Mouse (Mus musculus): ENCODE results near the gene Maml3.
A peak's percentile ranks its signal among the peaks of the same experiment; 100 is the strongest.

Maml3 gene

GRCm38 (mm10) chr3:51748436-51749376 lies 356.2 kb downstream of the Maml3 start:
- no peak for DNase-seq (ENCODE audit: low read depth)

- no peak for DNase-seq (ENCODE audit: low read depth)
Observed at GRCm38 (mm10) chr3:51746816-51747215, 358.1 kb downstream of the Maml3 start.

GRCm38 (mm10) chr3:51745162-51745561 lies 359.7 kb downstream of the Maml3 start:
- DNase-seq (ENCODE audit: low read depth): peak; percentile 86

DNA sequence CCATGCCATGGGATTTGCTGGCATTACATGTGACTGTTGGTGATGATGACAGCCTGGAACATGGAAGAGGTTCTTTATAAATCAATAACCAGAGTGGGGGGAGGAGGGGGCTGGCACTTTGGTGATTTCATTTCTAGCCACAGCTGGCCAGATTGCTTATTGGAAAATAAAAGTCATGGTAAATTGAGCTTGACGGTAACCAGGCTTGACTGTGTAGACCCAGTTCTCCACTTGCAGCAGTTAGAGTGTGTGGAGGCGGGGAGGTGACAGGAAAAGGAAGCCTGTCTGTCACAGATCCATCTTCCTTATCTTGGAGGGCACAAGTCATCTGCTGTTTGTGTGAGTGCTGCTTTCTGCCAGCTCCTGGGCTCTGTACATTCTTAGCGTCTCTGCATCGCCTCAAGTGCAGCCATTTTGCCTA lies 360.5 kb downstream of the Maml3 start:
- DNase-seq (ENCODE audit: low read depth): peak; percentile 62

DNA sequence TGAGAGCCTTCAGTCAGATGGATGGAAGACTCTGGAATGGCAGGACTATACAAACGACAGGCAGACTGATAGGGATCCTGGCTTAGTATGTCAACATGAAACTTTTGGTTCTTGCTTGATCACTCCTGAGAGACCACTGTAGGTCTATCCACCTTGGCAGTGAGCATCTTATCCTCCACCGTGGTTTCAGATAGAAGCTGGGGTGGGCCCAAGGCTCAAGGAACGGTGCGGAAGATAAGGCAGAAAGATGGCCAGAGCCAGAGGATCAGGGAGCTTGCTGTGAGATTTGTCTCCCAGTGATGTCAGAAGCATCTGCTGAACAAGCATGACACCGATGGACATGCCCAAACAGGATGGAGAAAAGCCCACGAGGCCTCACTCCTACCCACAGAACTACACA lies 362.5 kb downstream of the Maml3 start:
- DNase-seq (ENCODE audit: low read depth): no peak

DNA sequence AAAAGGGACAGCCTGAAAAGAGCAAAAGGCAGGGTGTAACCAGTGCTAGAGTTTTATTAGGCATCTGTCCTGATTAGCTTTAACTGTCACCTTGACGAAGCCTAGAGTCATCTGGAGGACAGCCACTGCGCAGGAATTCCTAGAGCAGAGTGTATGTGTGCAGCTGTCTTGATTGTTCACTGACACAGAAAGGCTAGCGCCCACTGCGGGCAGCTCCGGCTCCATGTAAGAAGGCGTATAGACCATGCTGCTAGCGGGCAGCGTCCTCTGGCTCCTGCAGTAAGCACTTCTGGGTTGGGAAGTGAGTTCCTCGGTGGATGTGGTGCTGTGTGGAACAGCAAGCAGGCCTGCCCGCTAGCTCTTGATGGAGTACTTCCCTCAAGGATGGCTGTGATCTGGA lies 363.1 kb downstream of the Maml3 start:
- no peak for DNase-seq (ENCODE audit: low read depth)

DNA sequence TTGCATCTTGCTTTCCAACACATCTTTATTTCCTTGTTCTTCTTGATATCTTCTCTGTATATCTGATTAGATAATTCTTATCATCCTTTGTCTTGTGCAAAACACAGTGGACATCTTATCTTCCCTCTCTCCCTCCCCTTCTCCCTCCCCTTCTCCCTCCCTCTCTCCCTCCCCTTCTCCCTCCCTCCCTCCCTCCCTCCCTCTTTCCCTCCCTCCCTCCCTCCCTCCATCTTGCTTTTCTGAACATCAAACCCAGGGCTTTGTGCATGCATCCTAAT lies 365.1 kb downstream of the Maml3 start:
- no peak for DNase-seq (ENCODE audit: low read depth)

DNA sequence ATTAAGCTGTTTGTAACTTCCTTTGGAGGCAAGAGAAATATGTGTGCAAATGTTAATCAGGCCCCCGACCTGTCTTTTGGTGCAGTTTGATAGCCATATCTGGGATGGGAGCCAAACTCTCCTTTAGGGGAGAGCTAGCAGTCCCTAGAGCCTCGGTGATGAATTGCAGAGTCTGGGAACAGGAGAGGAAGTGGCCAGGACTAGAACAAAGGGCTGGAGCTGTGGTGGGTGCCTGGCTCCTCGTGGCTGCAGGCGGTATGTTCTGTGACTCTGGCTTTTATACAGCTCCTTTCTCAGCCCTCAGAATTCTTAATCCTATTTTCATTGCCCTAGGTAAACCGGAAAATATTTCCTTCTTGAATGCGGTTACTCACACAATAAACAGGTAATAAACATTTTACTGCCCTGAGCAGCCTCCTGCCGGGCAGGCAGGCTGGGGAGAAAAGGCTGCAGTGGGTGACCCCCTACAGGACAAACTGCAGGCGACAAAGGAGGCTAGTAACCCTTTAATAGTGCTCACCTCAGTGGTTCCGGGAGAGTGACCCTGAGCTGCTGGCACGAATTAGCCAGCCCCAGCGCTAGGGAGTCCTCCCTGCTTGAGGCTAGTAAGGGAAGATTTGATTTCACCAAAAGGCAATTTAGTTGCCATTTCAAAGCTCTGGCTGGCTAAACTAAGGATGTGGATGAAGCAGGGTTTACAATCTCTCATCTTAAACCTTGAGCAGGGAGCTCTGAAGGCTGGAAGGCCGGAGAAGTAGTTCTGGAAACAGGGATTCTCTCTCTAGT lies 365.6 kb downstream of the Maml3 start:
- DNase-seq (ENCODE audit: low read depth): no peak

DNA sequence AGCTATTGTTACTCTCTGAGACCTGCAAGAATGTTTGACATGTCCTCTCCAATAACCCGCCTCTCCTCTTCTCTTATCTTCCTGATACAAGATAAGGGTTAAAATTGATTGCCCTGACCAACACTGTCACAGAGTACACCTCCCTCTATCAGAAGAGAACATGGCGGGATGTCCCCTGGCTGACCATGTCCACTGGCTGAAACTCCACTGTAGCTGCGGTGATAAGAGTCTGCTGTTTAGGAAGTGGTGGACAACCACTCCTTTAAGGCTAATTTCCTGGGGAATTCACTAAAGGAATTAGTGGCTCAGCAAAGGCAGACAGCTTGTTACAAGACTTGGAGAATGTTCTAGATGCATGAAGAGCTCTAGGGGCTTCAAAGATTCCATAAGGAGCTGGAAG lies 371.2 kb downstream of the Maml3 start:
- no peak for DNase-seq (ENCODE audit: low read depth)

- DNase-seq (ENCODE audit: low read depth): no peak
Observed at GRCm38 (mm10) chr3:51731949-51732636, 372.8 kb downstream of the Maml3 start.

DNA sequence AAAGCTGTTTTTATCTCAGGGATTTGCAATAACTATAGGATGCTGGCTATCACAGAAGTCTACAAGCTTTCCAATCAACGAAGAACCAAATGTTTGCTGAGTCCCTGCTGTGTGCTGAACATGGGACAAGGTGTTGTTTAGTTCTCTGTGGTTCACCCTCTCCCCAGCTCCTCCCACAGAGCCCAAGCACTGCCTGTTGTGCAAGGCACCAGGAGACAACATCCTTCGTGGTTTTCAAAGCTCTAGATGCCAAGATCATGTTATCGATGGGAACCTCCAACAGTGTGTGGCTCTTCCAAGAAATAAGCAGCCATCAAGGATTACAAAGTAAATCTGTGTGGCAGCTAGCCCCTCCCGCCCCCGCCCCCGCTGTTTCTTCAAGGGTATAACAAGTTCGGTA lies 374.2 kb downstream of the Maml3 start:
- peak; percentile 48 for DNase-seq (ENCODE audit: low read depth)

DNA sequence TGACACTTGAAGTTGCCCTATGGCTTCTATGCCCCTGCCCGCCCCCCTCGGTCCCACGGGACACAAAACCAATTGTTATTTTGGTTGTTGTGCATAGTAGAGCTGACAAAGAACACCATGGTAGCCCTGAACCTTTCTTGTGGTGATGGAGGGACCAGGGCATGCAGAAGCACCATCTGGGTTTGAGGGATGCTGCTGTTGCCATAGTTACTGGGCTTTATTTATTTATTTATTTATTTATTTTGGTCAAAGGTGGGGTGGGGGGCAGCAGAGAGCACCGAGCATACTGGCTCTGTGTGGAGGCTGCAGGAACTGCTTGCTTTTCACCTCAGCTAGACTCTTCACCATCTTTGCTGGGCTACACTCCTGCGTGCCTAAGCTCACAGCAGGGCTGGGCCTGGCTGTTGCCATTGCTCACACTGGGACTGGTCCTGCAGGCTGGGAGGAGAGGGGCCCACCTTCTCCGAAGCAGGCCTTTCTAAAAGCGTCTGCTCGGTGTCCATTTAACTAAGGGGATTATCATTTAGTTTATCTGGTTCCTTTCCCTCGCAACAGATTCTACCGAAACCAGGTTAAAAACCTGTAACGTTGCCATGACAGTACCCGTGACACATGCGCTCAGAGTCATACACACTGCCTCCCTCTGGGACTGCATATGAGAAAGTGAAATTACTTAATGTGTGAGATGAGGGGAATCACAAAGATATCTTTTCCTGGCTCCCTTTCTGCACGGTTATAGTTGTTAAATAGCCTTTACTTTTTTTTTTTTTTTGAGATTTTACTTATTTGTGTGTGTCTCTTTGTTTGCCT lies 375.6 kb downstream of the Maml3 start:
- no peak for DNase-seq (ENCODE audit: low read depth)

GRCm38 (mm10) chr3:51728456-51728855 lies 376.4 kb downstream of the Maml3 start:
- no peak for DNase-seq (ENCODE audit: low read depth)

- DNase-seq (ENCODE audit: low read depth): no peak
Observed at GRCm38 (mm10) chr3:51727968-51728367, 376.9 kb downstream of the Maml3 start.

- no peak for DNase-seq (ENCODE audit: low read depth)
Observed at GRCm38 (mm10) chr3:51727487-51727886, 377.4 kb downstream of the Maml3 start.

- DNase-seq (ENCODE audit: low read depth): no peak
Observed at GRCm38 (mm10) chr3:51726257-51726656, 378.6 kb downstream of the Maml3 start.

- DNase-seq (ENCODE audit: low read depth): no peak
Observed at GRCm38 (mm10) chr3:51719982-51720381, 384.9 kb downstream of the Maml3 start.

DNA sequence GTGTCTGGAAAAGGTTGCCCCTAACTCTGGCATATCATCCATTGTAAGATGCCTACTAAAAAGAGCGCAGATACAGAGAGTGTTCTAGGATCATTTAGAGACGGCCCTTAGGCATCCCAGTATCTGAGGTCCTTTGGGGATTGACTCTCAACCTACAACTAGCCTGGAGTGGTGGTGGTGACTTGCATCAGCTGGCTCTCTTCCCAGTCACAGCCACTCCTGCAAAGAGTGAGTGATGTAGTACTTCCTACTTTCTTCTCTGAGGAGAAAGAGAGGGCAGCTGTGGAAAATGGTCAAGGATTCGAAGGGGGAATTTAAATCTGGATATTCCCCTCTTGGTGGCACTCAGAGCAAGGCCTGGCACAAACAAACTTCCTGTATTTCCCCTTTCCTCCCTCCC lies 385.5 kb downstream of the Maml3 start:
- no peak for DNase-seq (ENCODE audit: low read depth)

DNA sequence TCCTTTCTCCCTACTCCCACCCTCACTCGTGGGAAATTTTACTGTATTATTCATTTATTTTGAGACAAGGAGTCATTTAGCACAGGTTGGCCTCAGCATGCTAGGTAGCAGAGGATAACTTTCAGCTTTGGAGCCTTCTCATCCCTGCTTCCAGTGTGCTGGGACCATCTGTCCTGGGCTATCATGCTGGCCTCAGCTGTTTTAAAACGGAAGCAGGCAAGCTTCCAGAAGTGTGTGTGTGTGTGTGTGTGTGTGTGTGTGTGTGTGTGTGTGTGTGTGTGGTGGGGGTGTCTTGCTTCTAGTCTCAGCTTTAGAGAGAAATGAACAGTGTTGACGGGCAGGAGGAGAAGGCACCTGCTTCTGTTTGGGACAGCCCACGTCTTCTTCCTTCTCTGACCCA lies 387.0 kb downstream of the Maml3 start:
- DNase-seq (ENCODE audit: low read depth): no peak

DNA sequence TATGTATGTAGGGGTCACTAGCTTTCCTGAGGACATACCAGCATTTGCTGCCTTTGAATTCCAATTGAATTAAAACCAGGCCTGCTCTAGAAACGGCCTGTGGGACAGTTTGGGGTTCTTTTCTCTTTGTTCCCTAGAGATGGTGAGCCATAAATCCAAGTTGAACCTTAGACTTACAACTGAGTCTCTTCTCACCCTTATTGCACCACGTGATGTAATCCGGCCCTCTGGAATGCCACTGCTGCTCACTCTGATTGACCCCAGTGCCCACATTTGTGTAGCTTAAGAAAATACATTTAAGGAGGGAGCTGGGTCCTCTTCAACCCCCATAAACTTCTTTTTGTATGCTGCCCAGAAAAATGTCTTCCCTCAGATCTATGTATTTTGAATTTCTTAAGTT lies 387.4 kb downstream of the Maml3 start:
- no peak for DNase-seq (ENCODE audit: low read depth)

- DNase-seq (ENCODE audit: low read depth): no peak
Observed at GRCm38 (mm10) chr3:51714469-51714868, 390.4 kb downstream of the Maml3 start.

DNA sequence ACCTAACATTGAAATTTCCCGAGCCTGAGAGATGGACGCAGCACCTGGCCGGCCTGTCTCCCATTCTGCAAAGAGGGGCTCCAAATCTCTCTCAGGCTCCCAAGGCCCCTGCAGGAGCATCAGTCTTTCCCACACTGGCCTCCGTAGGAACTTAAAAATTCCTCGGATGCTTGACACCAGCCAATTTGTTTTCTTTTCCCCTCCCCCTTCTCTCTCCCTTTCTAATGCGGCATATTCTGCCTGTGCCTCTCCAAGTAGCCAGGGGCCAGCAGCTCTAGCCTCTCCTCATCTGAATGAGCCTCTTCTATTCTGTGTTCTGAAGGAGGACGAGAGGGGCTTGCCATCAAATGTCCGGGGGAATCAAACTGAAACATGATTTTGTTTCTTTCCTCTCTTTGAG lies 391.6 kb downstream of the Maml3 start:
- DNase-seq (ENCODE audit: low read depth): no peak

All from induced T-regulatory cell, adult 2 months (primary cell).